Mouse (Mus musculus): ENCODE data around the gene Kcnma1. TPM values are rescaled to one million over a fixed set of nuclear protein-coding genes. Genes with fewer than 3 reads are reported as not detected.

Kcnma1 gene
- total and polyA plus RNA-seq, 3 experiments = not detected

DNA sequence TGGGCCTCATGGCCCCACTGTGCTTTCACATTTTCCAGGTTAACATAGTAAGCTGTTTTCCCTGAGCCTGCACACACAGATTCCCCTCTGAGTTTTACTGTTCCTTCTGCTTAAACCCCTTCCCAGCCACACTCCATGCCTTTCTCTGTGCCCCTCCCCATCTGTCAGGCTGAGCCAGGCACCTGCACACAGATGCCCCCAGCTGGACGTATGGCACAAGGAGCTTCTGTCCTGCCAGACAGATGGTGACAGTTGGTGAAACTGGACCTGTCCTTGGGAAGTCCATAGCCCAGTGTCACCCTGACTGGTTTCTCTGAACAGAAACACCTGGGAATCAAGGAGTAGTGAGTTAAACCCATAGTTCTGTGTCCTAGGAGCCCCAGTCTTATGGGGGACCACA lies 204.2 kb downstream of the Kcnma1 start:
- Histone ChIP-seq H3K27ac (ENCODE audit: control insufficient read depth, low read depth, low read length) (no peak overlapping the region), H3K9me3 (replicated peaks; ENCODE audit: insufficient read depth, low read length) (no peaks in the 10 kb centered on the region), H3K36me3 (ENCODE audit: control insufficient read depth in 1 of 2, insufficient read depth in 2 of 2, low read length in 2 of 2) (no peaks in the 10 kb centered on the region), H3K79me2 (ENCODE audit: control insufficient read depth, insufficient read depth, low read length, poor library complexity) (no peaks in the 10 kb centered on the region), H3K9ac (ENCODE audit: control insufficient read depth, low read depth, low read length, poor library complexity, severe bottlenecking) (no peak overlapping the region), H3K27me3 (ENCODE audit: control insufficient read depth in 1 of 2, insufficient read depth in 2 of 2, low read length in 2 of 2) (no peaks in the 10 kb centered on the region), H3K4me1 (ENCODE audit: control insufficient read depth in 1 of 2, insufficient read depth in 2 of 2, low read length in 2 of 2) (no peaks in the 10 kb centered on the region), H3K4me3 (ENCODE audit: control insufficient read depth in 1 of 2, insufficient read depth in 1 of 2, low read depth in 2 of 2, low read length in 2 of 2) (no peak overlapping the region)
- no peak for DNase-seq (ENCODE audit: low read depth, low spot score)
- TF ChIP-seq TAL1 (IDR thresholded peaks at IDR 0.05; ENCODE audit: low read length) = no peak
- TF ChIP-seq ZKSCAN1 (IDR thresholded peaks at IDR 0.05; ENCODE audit: low read depth, low read length) = no peak
- no peak for TF ChIP-seq ZC3H11A (IDR thresholded peaks at IDR 0.05; ENCODE audit: low read depth, low read length)
- no peak for TF ChIP-seq NELFE (IDR thresholded peaks at IDR 0.05; ENCODE audit: low read depth, low read length)
- TF ChIP-seq CTCF (IDR thresholded peaks at IDR 0.05 in 2 of 3, conservative IDR thresholded peaks at IDR 0.05 in 1 of 3; ENCODE audit: control insufficient read depth in 1 of 3, insufficient read depth in 1 of 3, low read depth in 2 of 3, low read length in 3 of 3, poor library complexity in 1 of 3, severe bottlenecking in 1 of 3) = no peak
- no peak for TF ChIP-seq MYC (IDR thresholded peaks at IDR 0.05; ENCODE audit: low read depth, low read length)
- TF ChIP-seq MYB (IDR thresholded peaks at IDR 0.05; ENCODE audit: low read depth, low read length) = no peak
- no peak for TF ChIP-seq ZMIZ1 (IDR thresholded peaks at IDR 0.05; ENCODE audit: low read depth, low read length)
- TF ChIP-seq CHD2 (IDR thresholded peaks at IDR 0.05; ENCODE audit: low read length) = no peak
- TF ChIP-seq USF1 (IDR thresholded peaks at IDR 0.05; ENCODE audit: low read depth, low read length) = no peak
- TF ChIP-seq HCFC1 (IDR thresholded peaks at IDR 0.05; ENCODE audit: low read depth, low read length) = no peak
- TF ChIP-seq ZNF384 (IDR thresholded peaks at IDR 0.05; ENCODE audit: low read depth, low read length) = no peak

GRCm38 (mm10) chr14:23809124-23809523 lies 205.2 kb downstream of the Kcnma1 start:
- TF ChIP-seq NELFE (IDR thresholded peaks at IDR 0.05; ENCODE audit: low read depth, low read length) (no peak), CTCF (IDR thresholded peaks at IDR 0.05 in 2 of 3, conservative IDR thresholded peaks at IDR 0.05 in 1 of 3; ENCODE audit: control insufficient read depth in 1 of 3, insufficient read depth in 1 of 3, low read depth in 2 of 3, low read length in 3 of 3, poor library complexity in 1 of 3, severe bottlenecking in 1 of 3) (no peak), BHLHE40 (IDR thresholded peaks at IDR 0.05; ENCODE audit: borderline replicate concordance, low read depth, low read length) (no peak), TCF12 (IDR thresholded peaks at IDR 0.05; ENCODE audit: low read depth, low read length) (no peak), CHD2 (IDR thresholded peaks at IDR 0.05; ENCODE audit: low read length) (no peak), RCOR1 (IDR thresholded peaks at IDR 0.05; ENCODE audit: low read depth, low read length) (no peak), MAZ (IDR thresholded peaks at IDR 0.05; ENCODE audit: low read depth, low read length) (no peak), JUND (IDR thresholded peaks at IDR 0.05; ENCODE audit: low read depth, low read length) (no peak), TBP (IDR thresholded peaks at IDR 0.05; ENCODE audit: low read depth, low read length) (no peak)
- H3K4me1 ChIP-seq (ENCODE audit: control insufficient read depth in 1 of 2, insufficient read depth in 2 of 2, low read length in 2 of 2) = no peaks in the 10 kb centered on the region
- no peak overlapping the region for H3K4me3 ChIP-seq (ENCODE audit: control insufficient read depth in 1 of 2, insufficient read depth in 1 of 2, low read depth in 2 of 2, low read length in 2 of 2)
- no peaks in the 10 kb centered on the region for H3K9me3 ChIP-seq (replicated peaks; ENCODE audit: insufficient read depth, low read length)
- H3K79me2 ChIP-seq (ENCODE audit: control insufficient read depth, insufficient read depth, low read length, poor library complexity) = no peaks in the 10 kb centered on the region
- DNase-seq (ENCODE audit: low read depth, low spot score) = no peak
- H3K27me3 ChIP-seq (ENCODE audit: control insufficient read depth in 1 of 2, insufficient read depth in 2 of 2, low read length in 2 of 2) = no peaks in the 10 kb centered on the region
- no peaks in the 10 kb centered on the region for H3K36me3 ChIP-seq (ENCODE audit: control insufficient read depth in 1 of 2, insufficient read depth in 2 of 2, low read length in 2 of 2)
- H3K27ac ChIP-seq (ENCODE audit: control insufficient read depth, low read depth, low read length) = no peak overlapping the region
- H3K9ac ChIP-seq (ENCODE audit: control insufficient read depth, low read depth, low read length, poor library complexity, severe bottlenecking) = no peak overlapping the region

Measured in MEL (cell line).